Mouse (Mus musculus) E14TG2a.4 (cell line): ENCODE results near the gene Ackr4.

ENCODE experiments used
- H3K27me3 ChIP-seq: 2 replicates; pipeline ENCODE4 v1.6.1; 2014; ENCODE audit warnings: low read length, control low read depth; ENCODE audit not compliant: insufficient read depth
- H3K36me3 ChIP-seq: 2 replicates; pipeline ENCODE4 v1.6.1; 2014; ENCODE audit warnings: low read length, control low read depth; ENCODE audit not compliant: insufficient read depth
- H3K4me1 ChIP-seq: replicated peaks from 2 replicates; pipeline ENCODE4 v1.6.1; 2014; ENCODE audit warnings: low read depth, low read length, control low read depth
- H3K4me3 ChIP-seq: replicated peaks from 2 replicates; pipeline ENCODE4 v1.5.1; 2014; ENCODE audit warnings: mild to moderate bottlenecking, low read length
- H3K9me3 ChIP-seq: 2 replicates; pipeline ENCODE4 v1.6.1; 2014; ENCODE audit warnings: low read length, control low read depth
- CTCF ChIP-seq: conservative IDR thresholded peaks from 2 replicates; pipeline ENCODE4 v1.5.1; 2014; ENCODE audit warnings: low read length
- NANOG ChIP-seq: IDR thresholded peaks from 2 replicates; pipeline ENCODE4 v1.6.1; 2014; ENCODE audit warnings: borderline replicate concordance, low read length, mixed read lengths
- POU5F1 ChIP-seq: IDR thresholded peaks from 2 replicates; pipeline ENCODE4 v1.6.1; 2014; ENCODE audit warnings: low read length, borderline replicate concordance

Ackr4 gene

DNA sequence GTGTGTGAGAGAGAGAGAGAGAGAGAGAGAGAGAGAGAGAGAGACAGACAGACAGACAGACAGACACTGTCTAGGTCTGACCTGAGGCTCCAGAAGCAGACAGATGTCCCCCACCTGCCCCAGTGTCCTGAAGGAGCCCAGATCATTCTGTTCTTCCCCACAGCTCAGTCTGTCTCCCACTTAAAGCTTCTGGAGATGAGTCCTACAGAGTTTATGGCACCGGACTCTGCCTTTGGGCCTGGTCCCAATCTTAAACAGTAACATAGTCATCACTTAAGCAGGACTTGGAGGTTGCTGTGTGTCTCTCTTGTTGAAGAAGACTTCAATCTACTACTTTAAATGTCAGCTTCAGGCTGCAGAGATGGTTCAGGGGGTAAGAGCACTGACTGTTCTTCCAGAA is 48.0 kb downstream of the Ackr4 start:
- Histone ChIP-seq H3K27me3 (no peaks in the 10 kb centered on the region), H3K4me3 (no peak overlapping the region), H3K9me3 (no peaks in the 10 kb centered on the region), H3K36me3 (peaks cover 26% of the 10 kb centered on the region), H3K4me1 (peaks cover 5% of the 10 kb centered on the region)
- TF ChIP-seq NANOG (no peak), POU5F1 (no peak), CTCF (no peak)

DNA sequence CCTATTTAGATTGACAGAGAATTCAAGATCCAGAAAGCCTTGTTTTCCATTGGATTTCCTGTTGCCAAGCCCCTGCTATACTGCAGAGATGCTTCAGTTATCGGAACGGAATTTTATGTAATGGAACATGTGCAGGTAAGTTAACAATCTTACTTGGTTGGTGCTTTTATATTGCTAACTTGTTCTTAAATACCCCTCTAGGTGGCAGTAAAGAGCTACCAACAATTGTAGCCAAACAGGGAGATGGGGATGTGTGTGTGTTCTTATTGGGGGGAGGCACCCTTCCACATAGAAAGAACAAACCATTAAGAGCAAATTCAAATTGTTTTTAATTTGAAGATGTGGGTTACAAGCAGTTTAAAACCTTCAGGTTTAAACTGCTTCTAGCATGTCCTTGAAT is 50.9 kb downstream of the Ackr4 start:
- Histone ChIP-seq H3K4me3 (no peak overlapping the region), H3K4me1 (0 out of 2 replicates have a peak, but pooled peaks cover under 1% of the 10 kb centered on the region), H3K27me3 (no peaks in the 10 kb centered on the region), H3K9me3 (no peaks in the 10 kb centered on the region), H3K36me3 (peaks cover 7% of the 10 kb centered on the region; the same call in 1 of the 2 replicates)
- TF ChIP-seq POU5F1 = no peak
- no peak for TF ChIP-seq NANOG
- TF ChIP-seq CTCF = peak; percentile 77

- no peaks in the 10 kb centered on the region for H3K36me3 ChIP-seq
- TF ChIP-seq POU5F1 (no peak), CTCF (no peak), NANOG (no peak)
- no peak overlapping the region for H3K4me3 ChIP-seq
These were observed 55.7 kb downstream of the Ackr4 start for GRCm38 (mm10) chr9:104070863-104071604.

GRCm38 (mm10) chr9:104070241-104070640 is 56.5 kb downstream of the Ackr4 start:
- Histone ChIP-seq H3K4me3 (no peak overlapping the region), H3K27me3 (no peaks in the 10 kb centered on the region), H3K9me3 (no peaks in the 10 kb centered on the region), H3K4me1 (peaks cover 11% of the 10 kb centered on the region), H3K36me3 (no peaks in the 10 kb centered on the region)
- TF ChIP-seq CTCF = no peak
- TF ChIP-seq POU5F1 = no peak
- TF ChIP-seq NANOG = no peak

More at GRCm38 (mm10) chr9:104070863-104071604, 55.7 kb downstream of the Ackr4 start:
- H3K4me1 ChIP-seq = peaks cover 7% of the 10 kb centered on the region
- H3K27me3 ChIP-seq = no peaks in the 10 kb centered on the region
- H3K9me3 ChIP-seq = no peaks in the 10 kb centered on the region

DNA sequence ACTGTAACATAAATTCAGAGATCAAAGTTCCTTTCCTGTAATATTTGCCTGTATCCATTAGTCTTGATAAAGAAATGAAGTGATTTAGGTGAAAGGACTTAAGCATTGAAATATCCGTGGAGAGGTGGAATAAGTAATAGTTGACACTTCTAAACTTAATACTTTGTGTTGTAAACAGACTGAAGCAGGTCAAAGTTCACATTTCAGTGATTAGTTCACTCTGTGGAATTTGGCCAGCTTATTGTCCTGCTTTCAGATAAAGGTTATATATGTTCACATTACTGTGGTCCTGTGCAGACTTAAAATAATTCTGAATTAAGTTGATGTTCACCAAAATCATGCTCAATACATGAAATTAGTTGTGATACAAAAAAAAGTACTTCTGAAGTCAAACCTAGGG is 62.2 kb downstream of the Ackr4 start:
- H3K36me3 ChIP-seq = peaks cover 23% of the 10 kb centered on the region
- H3K4me3 ChIP-seq = peak overlapping the region; percentile 100; the same call in 1 of the 2 replicates
- H3K9me3 ChIP-seq = no peaks in the 10 kb centered on the region
- no peak for TF ChIP-seq POU5F1
- no peak for TF ChIP-seq CTCF
- no peak for TF ChIP-seq NANOG
- H3K27me3 ChIP-seq = no peaks in the 10 kb centered on the region
- peaks cover 39% of the 10 kb centered on the region for H3K4me1 ChIP-seq

DNA sequence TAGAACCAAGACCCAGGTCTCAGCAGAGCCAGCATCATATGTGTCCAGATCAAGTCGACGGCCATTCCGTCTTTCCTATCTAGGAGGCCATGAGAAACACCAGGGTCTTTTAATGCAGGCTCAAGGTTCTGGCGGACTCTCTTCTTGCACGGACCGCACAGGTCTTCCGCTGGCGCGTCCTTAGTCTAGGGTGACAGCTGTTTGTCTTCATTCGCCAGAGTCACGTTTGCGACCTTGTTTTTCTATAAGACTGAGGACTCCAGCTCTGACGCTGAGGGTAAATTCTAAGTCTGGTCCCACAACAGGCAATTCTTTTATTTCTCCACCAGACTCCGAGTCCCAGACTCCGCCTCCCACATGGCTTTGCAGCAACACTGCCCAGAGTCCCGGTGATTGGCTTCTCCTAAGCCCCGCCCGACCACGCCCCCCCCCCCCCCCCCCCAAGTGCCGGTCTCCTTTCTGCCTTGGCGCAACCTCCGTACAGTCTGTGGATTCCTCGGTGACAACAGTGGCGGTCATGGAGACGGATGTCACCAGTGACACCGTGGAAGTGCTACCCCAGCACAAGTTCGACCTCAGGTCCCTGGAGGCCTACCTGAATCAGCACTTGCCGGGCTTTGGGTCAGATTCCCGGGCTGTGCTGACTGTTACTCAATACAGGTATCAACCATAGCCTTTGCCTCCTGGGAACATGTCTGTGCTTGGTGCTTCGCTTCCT is 63.3 kb downstream of the Ackr4 start, which contains the start of gene Acad11:
Gene Acad11 (plus strand): TSS at position 134 of the 718 bp plus-strand sequence.
- TF ChIP-seq NANOG (no peak), CTCF (no peak), POU5F1 (no peak)
- peaks cover 39% of the 10 kb centered on the region for H3K4me1 ChIP-seq
- H3K36me3 ChIP-seq = peaks cover 30% of the 10 kb centered on the region
- H3K4me3 ChIP-seq = peak within 1 kb of the TSS; percentile 100
- H3K9me3 ChIP-seq = no peaks in the 10 kb centered on the region
- no peaks in the 10 kb centered on the region for H3K27me3 ChIP-seq

DNA sequence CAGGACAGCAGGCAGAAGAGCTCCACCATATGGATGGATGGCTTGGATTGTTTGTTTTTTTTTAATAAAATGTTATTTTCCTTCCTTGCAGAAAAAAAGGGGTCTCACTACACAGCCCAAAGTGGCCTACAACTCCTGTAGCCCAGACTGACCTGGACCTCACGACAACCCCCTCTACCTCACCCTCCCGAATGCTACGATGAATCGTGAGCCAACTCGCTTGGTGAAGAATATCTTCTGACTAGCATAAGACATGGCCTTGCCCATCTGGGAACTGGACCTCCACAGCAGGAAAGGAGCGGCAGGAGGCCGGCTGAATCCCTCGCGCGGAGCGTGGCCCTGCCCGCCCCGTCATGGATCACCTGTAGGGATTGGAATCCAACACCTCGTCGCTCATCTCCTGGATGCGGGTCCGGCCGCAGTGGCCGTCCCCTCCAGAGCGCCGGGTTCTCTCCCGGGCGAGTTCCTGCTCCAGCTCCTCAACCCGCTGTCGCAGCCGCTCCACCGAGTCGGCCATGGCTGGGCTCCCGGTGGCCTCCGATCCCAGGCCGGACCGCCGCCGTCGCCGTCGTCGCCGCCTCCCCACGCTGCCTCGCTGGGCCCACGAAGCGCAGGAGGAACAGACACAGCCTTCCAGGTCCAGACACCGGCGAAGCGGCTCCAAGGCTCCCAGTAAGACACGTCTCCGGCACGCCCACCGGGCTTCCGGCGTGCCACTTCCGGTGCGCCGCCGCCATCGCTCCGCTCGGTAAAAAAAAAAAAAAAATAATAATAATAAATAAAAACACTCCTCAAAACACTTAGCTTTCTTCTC is 64.1 kb downstream of the Ackr4 start, which contains the start of gene Uba5:
Gene Uba5 (minus strand): TSS at position 705 of the 814 bp plus-strand sequence.
- Histone ChIP-seq H3K4me1 (peaks cover 39% of the 10 kb centered on the region), H3K36me3 (peaks cover 37% of the 10 kb centered on the region), H3K4me3 (peak within 1 kb of the TSS; percentile 100), H3K27me3 (no peaks in the 10 kb centered on the region), H3K9me3 (no peaks in the 10 kb centered on the region)
- TF ChIP-seq CTCF (no peak), POU5F1 (no peak), NANOG (no peak)

- H3K9me3 ChIP-seq = no peaks in the 10 kb centered on the region
- no peak for TF ChIP-seq CTCF
- TF ChIP-seq POU5F1 = no peak
- no peak for TF ChIP-seq NANOG
- no peak overlapping the region for H3K4me3 ChIP-seq
- no peaks in the 10 kb centered on the region for H3K27me3 ChIP-seq
- peaks cover 95% of the 10 kb centered on the region for H3K36me3 ChIP-seq
- no peaks in the 10 kb centered on the region for H3K4me1 ChIP-seq
These were observed 75.7 kb downstream of the Ackr4 start for GRCm38 (mm10) chr9:104051028-104051427.
